Mouse (Mus musculus): Measurements from ENCODE around the gene Eno1. TPM values are rescaled to one million over a fixed set of nuclear protein-coding genes. Genes with fewer than 3 reads are reported as not detected.

Gene Eno1
- polyA plus RNA-seq, 2 experiments, result 215 to 488 TPM

DNA sequence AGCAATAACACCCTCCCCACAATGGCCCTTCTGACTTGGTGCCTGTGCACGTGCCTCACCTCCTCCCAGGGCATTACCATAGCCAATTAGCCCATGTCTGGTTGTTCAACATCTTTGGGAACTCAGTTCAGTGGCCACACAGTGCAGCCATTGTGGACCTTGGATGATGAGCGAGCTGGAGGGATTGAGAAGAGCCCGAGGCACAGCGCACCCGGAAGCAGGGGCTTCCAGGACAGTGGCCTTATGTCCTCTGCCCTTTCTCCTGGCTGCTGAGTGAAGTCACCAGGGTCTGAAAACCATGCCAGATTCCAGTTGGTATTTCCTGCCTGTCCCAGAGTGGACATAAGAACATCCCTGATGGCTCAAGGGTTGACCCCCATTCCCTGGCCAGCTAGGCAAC, 35.3 kb upstream of the Eno1 start, which contains the start of gene Car6:
Gene Car6, minus strand, starts transcription at position 101 of the 400 bp plus-strand sequence.
- Histone ChIP-seq H3K9me3 (ENCODE audit: control insufficient read depth, low read length) (no peaks in the 10 kb centered on the region), H3K4me1 (replicated peaks; ENCODE audit: control insufficient read depth in 2 of 2, insufficient read depth in 2 of 2, low read length in 1 of 2) (no peaks in the 10 kb centered on the region; a peak in 1 of 4 replicates), H3K9ac (replicated peaks) (no peak within 1 kb of the TSS), H3K27ac (no peak within 1 kb of the TSS), H3K4me3 (ENCODE audit: insufficient read depth in 1 of 2, low read depth in 2 of 2, low read length in 2 of 2) (no peak within 1 kb of the TSS), H3K4me2 (ENCODE audit: low read depth) (no peak within 1 kb of the TSS), H3K27me3 (ENCODE audit: control insufficient read depth, insufficient read depth, low read length) (no peaks in the 10 kb centered on the region), H3K36me3 (replicated peaks; ENCODE audit: control insufficient read depth, insufficient read depth, low read depth) (no peaks in the 10 kb centered on the region)
- no peak for DNase-seq (ENCODE audit: low read depth in 3 of 3, low spot score in 3 of 3)
- TF ChIP-seq CTCF (IDR thresholded peaks at IDR 0.05; ENCODE audit: low read depth) (no peak), EP300 (IDR thresholded peaks at IDR 0.05; ENCODE audit: low read depth) (no peak)
- no peak for ATAC-seq (ENCODE audit: insufficient read depth)
- WGBS (ENCODE audit: insufficient replicate concordance), result 72% methylated on average over 5 of the region's 5 CpGs

DNA sequence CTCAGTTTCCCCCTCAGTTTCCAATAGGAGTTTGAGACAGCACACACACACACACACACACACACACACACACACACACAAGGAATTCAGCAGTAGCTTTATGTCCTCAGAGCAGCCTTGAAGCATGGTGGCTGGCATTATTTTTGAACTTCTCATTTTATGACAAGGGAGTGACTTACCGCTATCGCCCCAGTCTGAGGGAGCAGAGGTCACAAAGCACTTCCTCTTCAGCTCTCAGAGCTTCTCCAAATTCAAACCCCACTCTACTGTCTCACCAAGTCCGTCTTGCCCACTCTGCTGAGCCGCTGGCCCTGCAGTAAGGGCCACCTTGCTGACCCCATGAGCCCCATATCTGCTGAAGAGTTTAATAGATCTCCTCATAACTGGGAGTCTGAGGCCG, 33.8 kb upstream of the Eno1 start:
- Histone ChIP-seq H3K27ac (no peak overlapping the region), H3K9me3 (ENCODE audit: control insufficient read depth, low read length) (no peaks in the 10 kb centered on the region), H3K4me2 (ENCODE audit: low read depth) (no peak overlapping the region), H3K36me3 (replicated peaks; ENCODE audit: control insufficient read depth, insufficient read depth, low read depth) (no peaks in the 10 kb centered on the region), H3K27me3 (ENCODE audit: control insufficient read depth, insufficient read depth, low read length) (no peaks in the 10 kb centered on the region), H3K4me3 (ENCODE audit: insufficient read depth in 1 of 2, low read depth in 2 of 2, low read length in 2 of 2) (no peak overlapping the region), H3K4me1 (replicated peaks; ENCODE audit: control insufficient read depth in 2 of 2, insufficient read depth in 2 of 2, low read length in 1 of 2) (no peaks in the 10 kb centered on the region; a peak in 1 of 4 replicates), H3K9ac (replicated peaks) (no peak overlapping the region)
- WGBS (ENCODE audit: insufficient replicate concordance), result 26% methylated on average over 5 of the region's 5 CpGs
- no peak for DNase-seq (ENCODE audit: low read depth in 3 of 3, low spot score in 3 of 3)
- TF ChIP-seq EP300 (IDR thresholded peaks at IDR 0.05; ENCODE audit: low read depth) (no peak), CTCF (IDR thresholded peaks at IDR 0.05; ENCODE audit: low read depth) (no peak)
- no peak for ATAC-seq (ENCODE audit: insufficient read depth)

DNA sequence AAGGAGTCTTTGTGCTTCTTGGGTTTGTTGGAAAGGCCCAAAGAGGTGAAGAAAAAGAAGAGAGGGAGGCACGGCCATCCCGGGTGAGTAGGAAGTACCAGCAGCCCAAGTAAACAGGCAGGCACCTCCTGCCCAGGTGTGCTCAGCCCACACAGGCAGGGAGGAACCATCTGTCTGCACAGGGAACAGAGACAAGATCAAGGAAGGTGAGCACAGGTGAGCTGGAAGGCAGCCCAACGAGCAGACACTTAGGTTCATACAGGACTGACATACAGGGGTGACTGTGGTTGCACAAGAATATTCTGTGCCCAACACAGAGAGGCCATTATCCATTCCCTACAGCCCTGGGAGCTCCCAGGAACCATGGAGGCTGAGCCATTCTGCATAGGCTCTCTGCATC, 31.6 kb upstream of the Eno1 start:
- no peak for TF ChIP-seq EP300 (IDR thresholded peaks at IDR 0.05; ENCODE audit: low read depth)
- TF ChIP-seq CTCF (IDR thresholded peaks at IDR 0.05; ENCODE audit: low read depth), result no peak
- Histone ChIP-seq H3K27ac (no peak overlapping the region), H3K4me3 (ENCODE audit: insufficient read depth in 1 of 2, low read depth in 2 of 2, low read length in 2 of 2) (no peak overlapping the region), H3K27me3 (ENCODE audit: control insufficient read depth, insufficient read depth, low read length) (no peaks in the 10 kb centered on the region), H3K9ac (replicated peaks) (no peak overlapping the region), H3K4me2 (ENCODE audit: low read depth) (no peak overlapping the region), H3K9me3 (ENCODE audit: control insufficient read depth, low read length) (no peaks in the 10 kb centered on the region), H3K4me1 (replicated peaks; ENCODE audit: control insufficient read depth in 2 of 2, insufficient read depth in 2 of 2, low read length in 1 of 2) (no peaks in the 10 kb centered on the region; a peak in 1 of 4 replicates), H3K36me3 (replicated peaks; ENCODE audit: control insufficient read depth, insufficient read depth, low read depth) (no peaks in the 10 kb centered on the region)
- WGBS (ENCODE audit: insufficient replicate concordance), result 48% methylated on average over 3 of the region's 3 CpGs
- DNase-seq (ENCODE audit: low read depth in 3 of 3, low spot score in 3 of 3) (no peak), ATAC-seq (ENCODE audit: insufficient read depth) (no peak)

DNA sequence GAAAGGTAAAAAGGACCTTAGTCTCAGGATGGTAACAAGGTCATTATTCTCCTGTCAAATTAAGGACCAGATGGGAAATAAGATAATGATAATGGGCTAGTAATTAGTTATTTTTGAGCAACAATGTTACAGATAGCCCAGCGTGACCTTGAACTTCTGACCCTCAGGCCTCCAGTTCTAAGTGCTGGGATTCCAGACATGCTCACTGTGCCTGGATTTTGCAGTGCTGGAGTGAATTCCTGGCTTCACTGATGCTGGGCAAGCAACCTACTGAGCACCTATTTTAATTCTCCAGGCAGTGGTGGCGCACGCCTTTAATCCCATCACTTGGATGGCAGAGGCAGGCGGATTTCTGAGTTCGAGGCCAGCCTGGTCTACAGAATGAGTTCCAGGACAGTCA, 26.8 kb upstream of the Eno1 start:
- DNase-seq (ENCODE audit: low read depth in 3 of 3, low spot score in 3 of 3) (no peak), ATAC-seq (ENCODE audit: insufficient read depth) (no peak)
- H3K4me3 ChIP-seq (ENCODE audit: insufficient read depth in 1 of 2, low read depth in 2 of 2, low read length in 2 of 2), result no peak overlapping the region
- H3K36me3 ChIP-seq (replicated peaks; ENCODE audit: control insufficient read depth, insufficient read depth, low read depth), result no peaks in the 10 kb centered on the region
- WGBS (ENCODE audit: insufficient replicate concordance), result 78% methylated on average over 5 of the region's 5 CpGs
- H3K27ac ChIP-seq, result no peak overlapping the region
- no peaks in the 10 kb centered on the region for H3K9me3 ChIP-seq (ENCODE audit: control insufficient read depth, low read length)
- no peaks in the 10 kb centered on the region for H3K27me3 ChIP-seq (ENCODE audit: control insufficient read depth, insufficient read depth, low read length)
- no peak for TF ChIP-seq EP300 (IDR thresholded peaks at IDR 0.05; ENCODE audit: low read depth)
- no peak for TF ChIP-seq CTCF (IDR thresholded peaks at IDR 0.05; ENCODE audit: low read depth)
- no peak overlapping the region for H3K4me2 ChIP-seq (ENCODE audit: low read depth)
- no peak overlapping the region for H3K9ac ChIP-seq (replicated peaks)
- H3K4me1 ChIP-seq (replicated peaks; ENCODE audit: control insufficient read depth in 2 of 2, insufficient read depth in 2 of 2, low read length in 1 of 2), result peaks cover 0 to 8% of the 10 kb centered on the region in 2 experiments; a peak in 1 of 4 replicates

DNA sequence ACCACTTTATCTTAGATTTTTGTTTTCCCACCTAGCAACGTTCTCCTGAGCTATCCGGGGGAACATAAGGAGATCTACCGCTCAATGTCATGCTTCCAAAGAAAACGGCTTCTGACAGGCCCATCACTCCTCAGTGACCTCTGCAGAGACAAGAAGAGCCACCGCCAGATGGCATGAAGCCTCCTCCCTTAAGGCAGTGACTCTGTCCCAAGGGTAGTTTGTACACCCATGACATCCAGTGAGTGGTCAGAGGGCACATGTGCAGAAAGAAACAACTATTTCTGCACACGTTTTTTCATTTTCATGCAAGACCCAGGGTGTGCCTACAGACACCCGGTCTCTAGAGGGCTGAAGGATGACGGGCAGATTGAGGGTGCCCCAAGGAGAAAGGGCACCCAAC, 26.2 kb upstream of the Eno1 start:
- Histone ChIP-seq H3K4me1 (replicated peaks; ENCODE audit: control insufficient read depth in 2 of 2, insufficient read depth in 2 of 2, low read length in 1 of 2) (peaks cover 0 to 8% of the 10 kb centered on the region in 2 experiments; a peak in 1 of 4 replicates), H3K4me2 (ENCODE audit: low read depth) (no peak overlapping the region), H3K27me3 (ENCODE audit: control insufficient read depth, insufficient read depth, low read length) (no peaks in the 10 kb centered on the region), H3K9me3 (ENCODE audit: control insufficient read depth, low read length) (no peaks in the 10 kb centered on the region), H3K36me3 (replicated peaks; ENCODE audit: control insufficient read depth, insufficient read depth, low read depth) (no peaks in the 10 kb centered on the region), H3K27ac (no peak overlapping the region), H3K4me3 (ENCODE audit: insufficient read depth in 1 of 2, low read depth in 2 of 2, low read length in 2 of 2) (no peak overlapping the region), H3K9ac (replicated peaks) (no peak overlapping the region)
- no peak for DNase-seq (ENCODE audit: low read depth in 3 of 3, low spot score in 3 of 3)
- ATAC-seq (ENCODE audit: insufficient read depth), result no peak
- TF ChIP-seq CTCF (IDR thresholded peaks at IDR 0.05; ENCODE audit: low read depth) (no peak), EP300 (IDR thresholded peaks at IDR 0.05; ENCODE audit: low read depth) (no peak)
- 68% methylated on average over 8 of the region's 8 CpGs for WGBS (ENCODE audit: insufficient replicate concordance)

Measured in liver, embryonic 14.5 days (tissue).